Mouse (Mus musculus): ENCODE results near the gene Mad1l1. TPM values are rescaled to one million over a fixed set of nuclear protein-coding genes. Genes with fewer than 3 reads are reported as not detected.
"Not testable (repeated sequence)": the region's sequence is repeated elsewhere in the genome, so short reads cannot be mapped to it uniquely, and the experiment has no call there.

Mad1l1 gene
- polyA plus RNA-seq, 1 experiment from 2014 or later = 29.8 TPM

DNA sequence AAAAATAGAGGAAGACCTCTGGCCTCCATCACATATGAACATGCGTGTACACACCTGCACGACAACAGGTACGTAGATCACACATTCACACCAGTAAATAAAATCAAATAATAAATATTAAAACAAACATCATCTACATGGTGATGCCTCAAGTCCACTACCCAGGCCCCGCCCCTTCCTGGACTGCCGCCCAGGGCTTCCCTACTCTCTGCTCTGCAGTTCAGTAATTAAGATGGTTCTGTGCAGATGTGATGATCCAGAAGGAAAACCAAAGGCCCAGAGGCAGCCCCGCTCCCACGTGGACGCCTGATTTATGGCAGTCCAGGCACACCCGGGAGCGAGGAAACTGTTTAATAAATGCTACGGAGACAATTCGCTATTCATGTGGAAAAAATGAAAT lies 323.0 kb downstream of the Mad1l1 start:
- not testable (repeated sequence) for ATAC-seq (ENCODE audit: low FRiP score, low TSS enrichment); H3K9ac ChIP-seq (replicated peaks; ENCODE audit: low read length); H3K27me3 ChIP-seq (ENCODE audit: control insufficient read depth, insufficient read depth, low read length); H3K4me3 ChIP-seq (replicated peaks; ENCODE audit: low read depth, low read length); H3K9me3 ChIP-seq (ENCODE audit: control insufficient read depth, low read length); H3K4me1 ChIP-seq (ENCODE audit: control insufficient read depth, insufficient read depth, low read length); DNase-seq; H3K36me3 ChIP-seq (ENCODE audit: control insufficient read depth, insufficient read depth, low read length); H3K27ac ChIP-seq (replicated peaks; ENCODE audit: low read depth, low read length); H3K4me2 ChIP-seq (ENCODE audit: low read length)
- 74% methylated on average over 12 of the region's 12 CpGs for WGBS

DNA sequence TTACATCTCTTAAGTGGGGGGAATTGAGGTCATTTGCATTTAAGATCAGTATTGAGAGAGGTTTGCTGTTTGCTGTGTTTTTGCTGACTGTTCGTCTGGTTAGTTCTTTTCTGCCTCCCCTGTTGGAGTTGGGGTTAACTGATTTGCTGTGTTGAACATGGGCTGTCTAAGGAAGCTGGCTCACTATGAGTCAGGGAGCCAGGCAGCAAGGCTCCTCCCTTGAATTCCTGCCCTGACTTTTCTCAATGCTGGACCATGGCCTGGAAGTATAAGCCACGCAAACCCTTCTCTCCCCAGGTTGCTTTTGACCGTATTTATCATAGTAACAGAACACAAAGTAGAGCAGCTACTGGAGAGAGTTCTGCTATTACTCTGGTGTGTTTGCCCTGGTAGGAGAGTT lies 329.8 kb downstream of the Mad1l1 start:
- 94% methylated on average over 3 of the region's 3 CpGs for WGBS
- no peak overlapping the region for H3K4me2 ChIP-seq (ENCODE audit: low read length)
- no peak for ATAC-seq (ENCODE audit: low FRiP score, low TSS enrichment)
- no peak overlapping the region for H3K9ac ChIP-seq (replicated peaks; ENCODE audit: low read length)
- H3K27ac ChIP-seq (replicated peaks; ENCODE audit: low read depth, low read length) = no peak overlapping the region
- H3K4me3 ChIP-seq (replicated peaks; ENCODE audit: low read depth, low read length) = no peak overlapping the region
- H3K27me3 ChIP-seq (ENCODE audit: control insufficient read depth, insufficient read depth, low read length) = no peaks in the 10 kb centered on the region
- DNase-seq = no peak
- H3K4me1 ChIP-seq (ENCODE audit: control insufficient read depth, insufficient read depth, low read length) = no peaks in the 10 kb centered on the region
- no peaks in the 10 kb centered on the region for H3K36me3 ChIP-seq (ENCODE audit: control insufficient read depth, insufficient read depth, low read length)
- peaks cover 25% of the 10 kb centered on the region for H3K9me3 ChIP-seq (ENCODE audit: control insufficient read depth, low read length)

DNA sequence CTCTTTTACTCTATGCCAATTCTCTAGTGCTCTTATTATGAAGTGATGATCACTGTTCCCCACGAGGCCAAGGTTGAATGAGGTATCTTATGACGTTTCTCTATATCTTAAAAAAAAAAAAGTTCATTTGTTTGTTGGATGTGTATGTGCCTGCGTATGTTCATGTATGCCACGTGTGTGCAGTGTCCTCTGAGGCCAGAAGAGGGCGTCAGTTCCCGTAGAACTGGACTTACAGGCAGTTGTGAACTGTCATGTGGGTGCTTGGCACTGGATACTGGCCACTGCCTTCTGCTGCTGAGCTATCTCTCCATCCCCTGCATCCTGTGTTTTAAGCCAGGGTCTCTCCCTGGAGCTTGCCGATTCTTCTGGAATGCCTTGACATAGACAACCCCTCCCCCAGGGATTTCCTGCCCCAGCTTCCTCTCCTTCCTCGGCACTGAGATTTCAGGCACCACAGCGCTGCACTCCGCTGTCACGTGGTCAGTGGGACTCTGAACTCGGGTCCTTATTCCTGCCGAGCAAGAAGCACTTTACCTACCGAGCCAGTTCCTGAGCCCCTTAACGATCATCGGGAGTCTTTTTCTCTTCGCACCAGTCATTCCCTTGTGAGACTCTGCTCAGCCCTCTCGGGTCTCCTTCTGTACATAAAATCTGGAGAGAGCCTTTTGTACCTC lies 336.1 kb downstream of the Mad1l1 start:
- Histone ChIP-seq H3K4me1 (ENCODE audit: control insufficient read depth, insufficient read depth, low read length) (no peaks in the 10 kb centered on the region), H3K9ac (replicated peaks; ENCODE audit: low read length) (no peak overlapping the region), H3K27ac (replicated peaks; ENCODE audit: low read depth, low read length) (no peak overlapping the region), H3K9me3 (ENCODE audit: control insufficient read depth, low read length) (peaks cover 10% of the 10 kb centered on the region), H3K4me3 (replicated peaks; ENCODE audit: low read depth, low read length) (no peak overlapping the region), H3K36me3 (ENCODE audit: control insufficient read depth, insufficient read depth, low read length) (no peaks in the 10 kb centered on the region), H3K27me3 (ENCODE audit: control insufficient read depth, insufficient read depth, low read length) (no peaks in the 10 kb centered on the region), H3K4me2 (ENCODE audit: low read length) (no peak overlapping the region)
- ATAC-seq (ENCODE audit: low FRiP score, low TSS enrichment) (no peak), DNase-seq (no peak)
- WGBS = 46% methylated on average over 18 of the region's 18 CpGs

GRCm38 (mm10) chr5:139981976-139982375 lies 339.4 kb downstream of the Mad1l1 start:
- H3K4me2 ChIP-seq (ENCODE audit: low read length) = no peak overlapping the region
- peaks cover 10% of the 10 kb centered on the region for H3K4me1 ChIP-seq (ENCODE audit: control insufficient read depth, insufficient read depth, low read length)
- 0 out of 2 replicates have a peak, but pooled peaks cover 1% of the 10 kb centered on the region for H3K27me3 ChIP-seq (ENCODE audit: control insufficient read depth, insufficient read depth, low read length)
- DNase-seq (no peak), ATAC-seq (ENCODE audit: low FRiP score, low TSS enrichment) (no peak)
- WGBS = 84% methylated on average over 1 of the region's 1 CpGs
- H3K9ac ChIP-seq (replicated peaks; ENCODE audit: low read length) = no peak overlapping the region
- no peaks in the 10 kb centered on the region for H3K36me3 ChIP-seq (ENCODE audit: control insufficient read depth, insufficient read depth, low read length)
- no peak overlapping the region for H3K27ac ChIP-seq (replicated peaks; ENCODE audit: low read depth, low read length)
- no peak overlapping the region for H3K4me3 ChIP-seq (replicated peaks; ENCODE audit: low read depth, low read length)
- no peaks in the 10 kb centered on the region for H3K9me3 ChIP-seq (ENCODE audit: control insufficient read depth, low read length)

- Histone ChIP-seq H3K27me3 (ENCODE audit: control insufficient read depth, insufficient read depth, low read length) (0 out of 2 replicates have a peak, but pooled peaks cover 3% of the 10 kb centered on the region), H3K9me3 (ENCODE audit: control insufficient read depth, low read length) (no peaks in the 10 kb centered on the region), H3K4me2 (ENCODE audit: low read length) (no peak overlapping the region), H3K9ac (replicated peaks; ENCODE audit: low read length) (no peak overlapping the region), H3K27ac (replicated peaks; ENCODE audit: low read depth, low read length) (no peak overlapping the region), H3K4me1 (ENCODE audit: control insufficient read depth, insufficient read depth, low read length) (peaks cover 10% of the 10 kb centered on the region), H3K4me3 (replicated peaks; ENCODE audit: low read depth, low read length) (no peak overlapping the region), H3K36me3 (ENCODE audit: control insufficient read depth, insufficient read depth, low read length) (no peaks in the 10 kb centered on the region)
- peak; percentile 56 for DNase-seq
- WGBS = 69% methylated on average over 9 of the region's 9 CpGs
- no peak for ATAC-seq (ENCODE audit: low FRiP score, low TSS enrichment)
Measured at GRCm38 (mm10) chr5:139979371-139979770, 342.0 kb downstream of the Mad1l1 start.

DNA sequence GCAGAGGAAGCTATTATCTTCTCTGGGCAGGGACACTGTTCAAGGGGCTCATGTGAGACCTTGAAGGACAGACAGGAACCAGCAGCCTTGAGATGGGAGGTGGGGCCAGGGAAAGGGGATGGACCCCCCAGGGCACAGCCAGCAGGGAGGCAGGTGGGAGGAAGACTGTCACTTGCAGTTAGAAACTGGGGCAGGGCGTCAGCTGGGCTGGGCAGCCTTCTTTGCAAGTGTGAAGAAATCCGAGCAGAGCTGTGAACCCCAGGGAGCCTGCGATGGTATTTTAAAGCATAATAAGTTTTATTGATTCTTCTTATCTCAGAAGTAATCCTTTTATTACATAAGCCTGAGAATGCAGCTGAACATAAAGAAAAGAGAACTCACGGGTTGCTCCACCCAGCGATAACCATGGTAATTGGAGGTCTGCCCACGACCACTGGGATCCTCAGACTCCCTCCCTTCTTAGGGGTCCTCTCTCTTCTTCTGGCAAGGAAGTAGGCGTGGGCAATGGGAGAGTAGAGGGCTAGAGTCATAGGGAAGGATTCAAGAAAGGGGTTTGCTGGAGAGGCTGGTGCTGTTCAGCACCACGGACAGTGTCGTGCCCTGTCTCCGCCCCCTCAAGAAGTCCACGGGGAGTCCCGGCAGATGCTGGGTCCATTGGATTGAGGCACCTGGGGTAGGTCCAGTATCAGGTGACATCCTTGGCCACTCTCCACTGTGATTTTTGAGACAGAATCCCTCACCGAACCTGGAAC lies 342.7 kb downstream of the Mad1l1 start:
- Histone ChIP-seq H3K36me3 (ENCODE audit: control insufficient read depth, insufficient read depth, low read length) (no peaks in the 10 kb centered on the region), H3K9me3 (ENCODE audit: control insufficient read depth, low read length) (no peaks in the 10 kb centered on the region), H3K4me2 (ENCODE audit: low read length) (0 out of 2 replicates have a peak overlapping the region, but pooled peaks have one; percentile 8), H3K9ac (replicated peaks; ENCODE audit: low read length) (no peak overlapping the region), H3K27ac (replicated peaks; ENCODE audit: low read depth, low read length) (no peak overlapping the region), H3K27me3 (ENCODE audit: control insufficient read depth, insufficient read depth, low read length) (0 out of 2 replicates have a peak, but pooled peaks cover 3% of the 10 kb centered on the region), H3K4me3 (replicated peaks; ENCODE audit: low read depth, low read length) (no peak overlapping the region), H3K4me1 (ENCODE audit: control insufficient read depth, insufficient read depth, low read length) (peaks cover 10% of the 10 kb centered on the region)
- peak; percentile 36 for DNase-seq
- 7% methylated on average over 13 of the region's 13 CpGs for WGBS
- ATAC-seq (ENCODE audit: low FRiP score, low TSS enrichment) = no peak

GRCm38 (mm10) chr5:139977476-139977875 lies 343.9 kb downstream of the Mad1l1 start:
- DNase-seq (no peak), ATAC-seq (ENCODE audit: low FRiP score, low TSS enrichment) (no peak)
- Histone ChIP-seq H3K27ac (replicated peaks; ENCODE audit: low read depth, low read length) (no peak overlapping the region), H3K4me2 (ENCODE audit: low read length) (no peak overlapping the region), H3K27me3 (ENCODE audit: control insufficient read depth, insufficient read depth, low read length) (0 out of 2 replicates have a peak, but pooled peaks cover 3% of the 10 kb centered on the region), H3K9ac (replicated peaks; ENCODE audit: low read length) (no peak overlapping the region), H3K9me3 (ENCODE audit: control insufficient read depth, low read length) (no peaks in the 10 kb centered on the region), H3K36me3 (ENCODE audit: control insufficient read depth, insufficient read depth, low read length) (no peaks in the 10 kb centered on the region), H3K4me1 (ENCODE audit: control insufficient read depth, insufficient read depth, low read length) (peaks cover 10% of the 10 kb centered on the region), H3K4me3 (replicated peaks; ENCODE audit: low read depth, low read length) (no peak overlapping the region)
- 46% methylated on average over 8 of the region's 8 CpGs for WGBS

GRCm38 (mm10) chr5:139976584-139976983 lies 344.8 kb downstream of the Mad1l1 start:
- H3K4me2 ChIP-seq (ENCODE audit: low read length) = no peak overlapping the region
- ATAC-seq (ENCODE audit: low FRiP score, low TSS enrichment) = no peak
- no peak overlapping the region for H3K27ac ChIP-seq (replicated peaks; ENCODE audit: low read depth, low read length)
- H3K36me3 ChIP-seq (ENCODE audit: control insufficient read depth, insufficient read depth, low read length) = no peaks in the 10 kb centered on the region
- H3K27me3 ChIP-seq (ENCODE audit: control insufficient read depth, insufficient read depth, low read length) = 0 out of 2 replicates have a peak, but pooled peaks cover 3% of the 10 kb centered on the region
- no peaks in the 10 kb centered on the region for H3K9me3 ChIP-seq (ENCODE audit: control insufficient read depth, low read length)
- 78% methylated on average over 4 of the region's 4 CpGs for WGBS
- H3K4me1 ChIP-seq (ENCODE audit: control insufficient read depth, insufficient read depth, low read length) = peaks cover 10% of the 10 kb centered on the region
- no peak for DNase-seq
- no peak overlapping the region for H3K4me3 ChIP-seq (replicated peaks; ENCODE audit: low read depth, low read length)
- H3K9ac ChIP-seq (replicated peaks; ENCODE audit: low read length) = no peak overlapping the region

All from midbrain, embryonic 14.5 days (tissue).